Mouse (Mus musculus) stomach, postnatal 0 days (tissue): ENCODE measurements around the gene Wfdc3. TPM values are rescaled to one million over a fixed set of nuclear protein-coding genes. Genes with fewer than 3 reads are reported as not detected.

Experiments
- ATAC-seq: fragments of 200-750 bp; cut with Nextera tagmentation; 2 replicates; pipeline ENCODE4 v1.8.0; 2017; ENCODE audit not compliant: low FRiP score, low TSS enrichment
- DNase-seq: peaks from one replicate; pipeline ENCODE4 v3.0.0-alpha.2; 2016; ENCODE audit warnings: low spot score
- H3K27ac ChIP-seq: fragments of 300-500 bp; sonication (generic); replicated peaks from 2 replicates; pipeline ENCODE4 v1.5.1; 2014; ENCODE audit warnings: mild to moderate bottlenecking, control low read depth
- H3K27me3 ChIP-seq: fragments of 300-500 bp; sonication (generic); 2 replicates; pipeline ENCODE4 v1.6.1; 2014; ENCODE audit warnings: low read length; ENCODE audit not compliant: control insufficient read depth, insufficient read depth
- H3K36me3 ChIP-seq: fragments of 300-500 bp; sonication (generic); 2 replicates; pipeline ENCODE4 v1.6.1; 2014; ENCODE audit warnings: low read length, mixed read lengths; ENCODE audit not compliant: control insufficient read depth, insufficient read depth
- H3K4me1 ChIP-seq: fragments of 300-500 bp; sonication (generic); replicated peaks from 2 replicates; pipeline ENCODE4 v1.6.1; 2014; ENCODE audit warnings: antibody characterized with exemption; ENCODE audit not compliant: control insufficient read depth, insufficient read depth
- H3K4me2 ChIP-seq: fragments of 300-500 bp; sonication (generic); replicated peaks from 2 replicates; pipeline ENCODE4 v1.6.1; 2014; ENCODE audit warnings: low read depth, mild to moderate bottlenecking, control low read depth, moderate library complexity
- H3K4me3 ChIP-seq: fragments of 300-500 bp; sonication (generic); 2 replicates; pipeline ENCODE4 v1.5.1; 2014; ENCODE audit warnings: low read depth, low read length, control low read depth
- H3K9ac ChIP-seq: fragments of 300-500 bp; sonication (generic); 2 replicates; pipeline ENCODE4 v1.6.1; 2014; ENCODE audit warnings: mild to moderate bottlenecking, low read length, control low read depth, mixed read lengths
- H3K9me3 ChIP-seq: fragments of 300-500 bp; sonication (generic); 2 replicates; pipeline ENCODE4 v1.6.1; 2016; ENCODE audit warnings: low read length; ENCODE audit not compliant: control insufficient read depth
- CTCF ChIP-seq: IDR thresholded peaks from 2 replicates; pipeline ENCODE4 v1.5.1; 2016; ENCODE audit warnings: antibody characterized with exemption, low read depth, mild to moderate bottlenecking, moderate library complexity
- EP300 ChIP-seq: optimal IDR thresholded peaks from 2 replicates; pipeline ENCODE3; 2016; ENCODE audit warnings: antibody characterized with exemption
- WGBS: fragments of 180-500 bp; shearing (Covaris S2); extraction: QIAGEN DNeasy Blood & Tissue Kit; methylation state at CpG from one replicate; pipeline ENCODE4 v1.1.7; 2014; 5-methylcytosine and 5-hydroxymethylcytosine counted together
- polyA plus RNA-seq: library from polyadenylated mRNA; unstranded; fragments of >200 nt; fragmentation: Nextera tagmentation; extraction: Ambion mirVana; gene quantifications from 2 replicates; pipeline ENCODE4 v1.2.1, GENCODE M21; 2015

Gene Wfdc3
- polyA plus RNA-seq, 1 experiment from 2014 or later, result 1.4 TPM

DNA sequence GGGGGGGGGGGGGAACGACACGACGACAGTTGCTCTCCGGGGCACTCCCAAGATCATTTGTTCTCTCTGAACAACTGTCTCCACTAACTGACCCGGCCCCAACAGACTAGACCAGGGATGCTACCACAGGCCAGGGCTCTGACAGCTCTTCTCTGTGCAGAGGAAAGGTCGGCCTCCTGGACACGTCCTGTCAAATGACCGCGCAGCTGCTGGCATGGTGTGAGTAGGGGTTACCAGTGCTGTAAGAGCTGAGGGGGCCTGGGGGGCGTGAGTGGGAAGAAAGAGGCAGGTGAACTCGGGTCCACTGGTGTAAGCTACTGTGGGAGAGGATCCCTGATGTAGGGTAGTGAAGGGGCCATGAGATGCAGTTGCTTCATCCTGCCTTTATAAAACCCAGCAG, 12.1 kb upstream of the Wfdc3 start:
- peaks cover 49% of the 10 kb centered on the region for H3K36me3 ChIP-seq
- H3K9ac ChIP-seq, result no peak overlapping the region
- no peak overlapping the region for H3K4me3 ChIP-seq
- ATAC-seq (no peak), DNase-seq (no peak)
- H3K9me3 ChIP-seq, result no peaks in the 10 kb centered on the region
- H3K4me1 ChIP-seq, result no peaks in the 10 kb centered on the region
- no peak overlapping the region for H3K4me2 ChIP-seq
- TF ChIP-seq CTCF (no peak), EP300 (no peak)
- H3K27ac ChIP-seq, result no peak overlapping the region
- 96% methylated on average over 11 of the region's 11 CpGs for WGBS
- no peaks in the 10 kb centered on the region for H3K27me3 ChIP-seq

GRCm38 (mm10) chr2:164754800-164755199, 9.1 kb upstream of the Wfdc3 start:
- no peaks in the 10 kb centered on the region for H3K27me3 ChIP-seq
- ATAC-seq, result no peak
- no peak overlapping the region for H3K4me3 ChIP-seq
- no peak overlapping the region for H3K27ac ChIP-seq
- WGBS, result 79% methylated on average over 2 of the region's 2 CpGs
- no peak overlapping the region for H3K4me2 ChIP-seq
- no peaks in the 10 kb centered on the region for H3K9me3 ChIP-seq
- TF ChIP-seq CTCF (no peak), EP300 (no peak)
- no peaks in the 10 kb centered on the region for H3K4me1 ChIP-seq
- H3K9ac ChIP-seq, result no peak overlapping the region
- DNase-seq, result no peak
- peaks cover 43% of the 10 kb centered on the region for H3K36me3 ChIP-seq

DNA sequence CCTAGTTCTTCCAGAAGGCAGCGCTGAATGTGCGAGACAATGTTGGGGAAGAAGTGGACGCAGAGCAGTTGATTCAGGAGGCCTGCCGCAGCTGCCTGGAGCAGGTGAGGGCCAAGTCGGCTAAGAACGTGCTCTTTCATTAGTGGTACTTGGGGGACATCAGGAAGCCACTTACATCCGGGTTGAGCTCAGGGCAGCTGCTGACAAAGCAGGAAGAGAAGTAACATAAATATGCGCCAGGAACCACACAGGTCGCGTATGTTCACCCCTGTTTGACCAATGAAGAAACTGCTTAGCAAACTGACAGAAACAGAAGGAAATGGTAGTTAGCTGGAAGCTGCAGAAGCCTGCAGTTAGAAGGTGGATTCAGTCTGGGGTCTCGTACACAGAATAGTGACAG, 8.4 kb upstream of the Wfdc3 start:
- H3K4me2 ChIP-seq, result no peak overlapping the region
- 72% methylated on average over 11 of the region's 11 CpGs for WGBS
- no peak for DNase-seq
- no peak overlapping the region for H3K9ac ChIP-seq
- ATAC-seq, result no peak
- no peak overlapping the region for H3K4me3 ChIP-seq
- no peaks in the 10 kb centered on the region for H3K9me3 ChIP-seq
- peaks cover 40% of the 10 kb centered on the region for H3K36me3 ChIP-seq
- H3K27me3 ChIP-seq, result no peaks in the 10 kb centered on the region
- TF ChIP-seq EP300 (no peak), CTCF (no peak)
- no peak overlapping the region for H3K27ac ChIP-seq
- no peaks in the 10 kb centered on the region for H3K4me1 ChIP-seq

DNA sequence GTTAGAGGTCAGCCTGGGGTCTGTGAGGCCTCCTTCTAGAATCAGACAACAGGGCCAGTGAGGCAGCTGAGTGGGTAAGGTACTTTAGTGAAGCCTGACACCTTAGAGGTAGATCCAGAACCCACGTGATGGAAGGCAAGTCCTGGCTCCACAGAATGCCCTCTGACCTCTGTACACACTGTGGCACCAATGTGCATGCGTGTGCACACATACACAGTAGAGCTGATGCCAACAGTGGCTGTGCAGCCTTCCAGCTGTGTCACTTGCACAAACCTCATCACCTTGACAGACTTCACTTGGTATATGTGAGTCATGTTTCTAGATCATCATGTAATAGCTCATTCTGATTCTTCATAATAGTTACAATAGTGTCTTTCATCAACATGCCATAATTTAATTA, 6.7 kb upstream of the Wfdc3 start:
- TF ChIP-seq EP300, result no peak
- TF ChIP-seq CTCF, result no peak
- Histone ChIP-seq H3K27ac (no peak overlapping the region), H3K9me3 (no peaks in the 10 kb centered on the region), H3K4me3 (no peak overlapping the region), H3K4me1 (no peaks in the 10 kb centered on the region), H3K9ac (no peak overlapping the region), H3K36me3 (peaks cover 26% of the 10 kb centered on the region), H3K4me2 (no peak overlapping the region), H3K27me3 (no peaks in the 10 kb centered on the region)
- 74% methylated on average over 2 of the region's 2 CpGs for WGBS
- DNase-seq (no peak), ATAC-seq (peak; percentile 56; the same call in 1 of the 2 replicates)

DNA sequence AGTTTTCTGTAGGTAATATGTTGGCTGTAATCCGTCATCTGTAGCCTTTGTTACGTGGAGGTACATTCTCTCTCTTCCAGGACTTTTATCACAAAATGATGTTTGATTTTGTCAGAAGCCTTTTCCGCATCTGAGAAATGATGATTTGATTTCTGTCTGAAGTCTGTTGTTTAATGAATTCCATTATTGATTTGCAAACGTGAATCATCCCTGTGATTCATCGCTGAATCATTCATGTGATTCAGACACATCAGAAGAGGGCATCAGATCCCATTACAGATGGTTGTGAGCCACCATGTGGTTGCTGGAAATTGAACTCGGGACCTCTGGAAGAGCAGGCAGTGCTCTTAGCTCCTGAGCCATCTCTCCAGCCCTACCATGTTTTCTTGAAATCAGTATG, 3.3 kb upstream of the Wfdc3 start:
- 76% methylated on average over 6 of the region's 6 CpGs for WGBS
- TF ChIP-seq EP300, result no peak
- peaks cover 9% of the 10 kb centered on the region; the same call in 1 of the 2 replicates for H3K36me3 ChIP-seq

GRCm38 (mm10) chr2:164748191-164748590, 2.5 kb upstream of the Wfdc3 start:
- Histone ChIP-seq H3K4me1 (no peaks in the 10 kb centered on the region), H3K27me3 (no peaks in the 10 kb centered on the region), H3K9me3 (no peaks in the 10 kb centered on the region), H3K4me3 (no peak overlapping the region), H3K27ac (no peak overlapping the region), H3K4me2 (no peak overlapping the region), H3K36me3 (peaks cover 7% of the 10 kb centered on the region; the same call in 1 of the 2 replicates), H3K9ac (no peak overlapping the region)
- ATAC-seq (no peak), DNase-seq (no peak)
- WGBS, result 83% methylated on average over 4 of the region's 4 CpGs
- TF ChIP-seq EP300, result no peak
- no peak for TF ChIP-seq CTCF

More for the DNA sequence above, 3.3 kb upstream of the Wfdc3 start:
- Histone ChIP-seq H3K9me3 (no peaks in the 10 kb centered on the region), H3K27me3 (no peaks in the 10 kb centered on the region), H3K9ac (no peak overlapping the region), H3K4me2 (no peak overlapping the region), H3K4me1 (no peaks in the 10 kb centered on the region), H3K4me3 (no peak overlapping the region), H3K27ac (no peak overlapping the region)
- DNase-seq (no peak), ATAC-seq (no peak)
